Mouse (Mus musculus): ENCODE measurements at regions not wholly inside any gene's neighbourhood (a gene's known extent, or its start where the extent isn't known, plus 50 kb on each side); places are given as distances from the start of the nearest gene placed in this dataset.

DNA sequence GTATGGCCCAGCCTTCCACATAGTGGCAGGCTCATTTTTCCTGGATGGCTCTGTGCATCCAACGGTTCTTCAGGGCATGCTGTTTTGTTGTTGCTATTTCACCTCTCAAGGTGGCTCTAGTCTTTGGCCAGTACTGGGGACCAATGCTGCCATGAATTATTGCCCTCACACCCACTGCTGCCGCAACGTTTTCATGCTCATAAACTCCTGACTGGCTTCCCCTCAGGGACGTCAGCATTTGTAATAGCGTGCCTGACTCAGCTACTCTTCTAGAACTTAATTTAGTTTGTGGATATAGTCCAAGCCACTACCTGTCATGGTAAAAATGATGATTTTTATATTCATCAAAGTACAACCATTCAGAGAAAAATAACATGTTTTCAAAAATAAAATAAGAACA, 2242.0 kb downstream of the 4930444P10Rik start:
- TF ChIP-seq CTCF (IDR thresholded peaks at IDR 0.05; ENCODE audit: borderline replicate concordance, insufficient read depth, low read length), result no peak
- no peak for TF ChIP-seq POLR2A (IDR thresholded peaks at IDR 0.05; ENCODE audit: low read depth, low read length)

All from embryonic fibroblast, embryonic 13.5 days (primary cell).